Mouse (Mus musculus) forebrain, embryonic 10.5 days (tissue): Measurements from ENCODE around the gene Itga4. TPM values are rescaled to one million over a fixed set of nuclear protein-coding genes. Genes with fewer than 3 reads are reported as not detected.

Experiments used
- DNase-seq: peaks from one replicate; pipeline ENCODE4 v3.0.0-alpha.2; 2017; ENCODE audit warnings: low spot score; ENCODE audit errors: extremely low spot score
- H3K27ac ChIP-seq: fragments of 300-500 bp; sonication (generic); 2 replicates; pipeline ENCODE4 v1.5.1; 2016; ENCODE audit warnings: mild to moderate bottlenecking
- H3K27me3 ChIP-seq: fragments of 300-500 bp; sonication (generic); 2 replicates; pipeline ENCODE4 v1.6.1; 2016; ENCODE audit warnings: mild to moderate bottlenecking; ENCODE audit not compliant: poor library complexity, severe bottlenecking
- H3K36me3 ChIP-seq: fragments of 300-500 bp; sonication (generic); replicated peaks from 2 replicates; pipeline ENCODE4 v1.6.1; 2016; ENCODE audit warnings: mild to moderate bottlenecking, moderate library complexity
- H3K4me1 ChIP-seq: fragments of 300-500 bp; sonication (generic); 2 replicates; pipeline ENCODE4 v1.6.1; 2016
- H3K4me3 ChIP-seq: fragments of 300-500 bp; sonication (generic); 2 replicates; pipeline ENCODE4 v1.5.1; 2016; ENCODE audit warnings: mild to moderate bottlenecking, moderate library complexity
- H3K9me3 ChIP-seq: fragments of 300-500 bp; sonication (generic); 2 replicates; pipeline ENCODE4 v1.6.1; 2016; ENCODE audit warnings: mild to moderate bottlenecking, moderate library complexity
- WGBS: fragments of 180-500 bp; shearing (Covaris S2); methylation state at CpG from one replicate; pipeline ENCODE4 v1.1.7; 2016; 5-methylcytosine and 5-hydroxymethylcytosine counted together
- polyA plus RNA-seq: library from polyadenylated mRNA; unstranded; fragments of >200 nt; fragmentation: Nextera tagmentation; extraction: Ambion mirVana; gene quantifications from 2 replicates; pipeline ENCODE4 v1.2.1, GENCODE M21; 2016

Itga4 gene
- polyA plus RNA-seq, 1 experiment from 2014 or later: 6.4 TPM

GRCm38 (mm10) chr2:79250510-79250909 is 4.7 kb upstream of the Itga4 start:
- H3K4me3 ChIP-seq: no peak overlapping the region
- H3K27ac ChIP-seq: no peak overlapping the region
- peaks cover 17% of the 10 kb centered on the region for H3K4me1 ChIP-seq
- no peak for DNase-seq
- H3K36me3 ChIP-seq: no peaks in the 10 kb centered on the region
- peaks cover 18% of the 10 kb centered on the region for H3K27me3 ChIP-seq
- 28% methylated on average over 1 of the region's 1 CpGs for WGBS
- no peaks in the 10 kb centered on the region for H3K9me3 ChIP-seq

GRCm38 (mm10) chr2:79253754-79254197 is 1.4 kb upstream of the Itga4 start:
- 69% methylated on average over 8 of the region's 8 CpGs for WGBS
- no peak for DNase-seq
- no peak overlapping the region for H3K27ac ChIP-seq
- no peaks in the 10 kb centered on the region for H3K9me3 ChIP-seq
- no peaks in the 10 kb centered on the region for H3K36me3 ChIP-seq
- peaks cover 24% of the 10 kb centered on the region for H3K4me1 ChIP-seq
- H3K4me3 ChIP-seq: no peak overlapping the region
- peaks cover 35% of the 10 kb centered on the region for H3K27me3 ChIP-seq

- peak overlapping the region; percentile 80 for H3K27ac ChIP-seq
- no peaks in the 10 kb centered on the region for H3K36me3 ChIP-seq
- H3K4me1 ChIP-seq: peaks cover 24% of the 10 kb centered on the region
- H3K4me3 ChIP-seq: peak overlapping the region; percentile 68
- H3K9me3 ChIP-seq: no peaks in the 10 kb centered on the region
- DNase-seq: no peak
- 51% methylated on average over 3 of the region's 3 CpGs for WGBS
- peaks cover 35% of the 10 kb centered on the region for H3K27me3 ChIP-seq
Measured at GRCm38 (mm10) chr2:79254588-79255191, 536 bp upstream of the Itga4 start.

DNA sequence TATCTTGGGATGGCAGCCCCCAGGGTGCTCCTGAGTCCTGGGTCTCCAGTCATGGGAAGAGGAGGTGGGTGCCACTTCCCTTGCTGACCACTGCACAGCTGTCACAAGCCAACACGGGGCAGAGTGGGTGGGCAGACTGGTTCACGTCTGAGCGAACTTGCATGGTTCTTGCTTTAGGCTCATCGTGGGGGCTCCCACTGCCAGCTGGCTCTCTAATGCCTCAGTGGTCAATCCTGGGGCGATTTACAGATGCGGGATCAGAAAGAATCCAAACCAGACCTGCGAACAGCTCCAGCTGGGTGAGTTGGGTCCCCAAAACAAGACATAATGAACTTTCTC is 744 bp downstream of the Itga4 start:
- Histone ChIP-seq H3K9me3 (no peaks in the 10 kb centered on the region), H3K4me1 (peaks cover 17% of the 10 kb centered on the region), H3K27me3 (peaks cover 35% of the 10 kb centered on the region), H3K36me3 (no peaks in the 10 kb centered on the region), H3K4me3 (peak overlapping the region; percentile 68), H3K27ac (peak overlapping the region; percentile 80)
- no peak for DNase-seq
- WGBS: 11% methylated on average over 7 of the region's 7 CpGs

- no peaks in the 10 kb centered on the region for H3K9me3 ChIP-seq
- H3K27me3 ChIP-seq: peaks cover 35% of the 10 kb centered on the region
- WGBS: 76% methylated on average over 1 of the region's 1 CpGs
- DNase-seq: no peak
- H3K27ac ChIP-seq: no peak overlapping the region
- no peaks in the 10 kb centered on the region for H3K36me3 ChIP-seq
- H3K4me1 ChIP-seq: peaks cover 17% of the 10 kb centered on the region
- peak overlapping the region; percentile 68 for H3K4me3 ChIP-seq
Measured at GRCm38 (mm10) chr2:79256376-79256775, 1.1 kb downstream of the Itga4 start.

DNA sequence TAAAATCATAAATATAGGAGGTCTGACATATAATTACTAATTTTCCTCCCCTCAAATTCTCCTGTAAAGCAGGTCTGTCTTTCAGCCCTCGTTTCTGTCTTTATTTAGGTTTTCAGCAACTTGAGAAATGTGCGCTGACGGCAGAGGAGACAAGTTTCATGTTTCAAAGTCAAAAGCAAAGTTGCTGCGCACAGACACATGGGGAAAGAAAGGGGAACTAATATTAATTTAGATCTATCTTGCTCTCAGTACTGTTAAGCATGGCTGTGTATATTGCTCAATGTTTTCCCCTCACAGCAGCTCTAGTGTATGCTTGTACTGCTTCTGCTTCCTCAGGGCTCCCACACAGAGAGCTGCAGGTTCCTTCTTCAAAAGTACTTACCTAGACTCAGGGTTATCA is 1.7 kb downstream of the Itga4 start:
- H3K36me3 ChIP-seq: no peaks in the 10 kb centered on the region
- DNase-seq: no peak
- H3K9me3 ChIP-seq: no peaks in the 10 kb centered on the region
- 74% methylated on average over 4 of the region's 4 CpGs for WGBS
- H3K27me3 ChIP-seq: peaks cover 35% of the 10 kb centered on the region
- no peak overlapping the region for H3K27ac ChIP-seq
- no peak overlapping the region for H3K4me3 ChIP-seq
- H3K4me1 ChIP-seq: peaks cover 17% of the 10 kb centered on the region

DNA sequence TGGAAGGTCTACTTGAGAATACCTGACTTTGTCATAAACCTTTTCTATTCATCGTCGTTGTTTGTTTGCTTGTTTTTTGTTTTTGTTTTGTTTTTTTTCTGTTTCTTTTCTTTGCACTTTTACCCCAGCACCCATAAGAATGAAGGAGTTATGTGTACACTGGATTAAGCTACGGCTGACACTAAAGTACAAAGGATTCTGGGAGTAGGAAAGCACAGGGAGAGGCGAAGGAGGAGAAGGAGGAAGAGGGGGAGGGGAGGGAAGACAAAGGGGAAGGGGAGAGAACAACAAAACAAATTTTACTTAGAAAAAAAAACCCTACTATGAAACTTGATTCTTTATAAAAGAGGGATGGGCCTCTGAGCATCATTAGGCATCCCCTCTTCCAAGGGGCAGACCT is 2.2 kb downstream of the Itga4 start:
- Histone ChIP-seq H3K9me3 (no peaks in the 10 kb centered on the region), H3K4me3 (no peak overlapping the region), H3K27me3 (peaks cover 35% of the 10 kb centered on the region), H3K4me1 (peaks cover 17% of the 10 kb centered on the region), H3K27ac (no peak overlapping the region), H3K36me3 (no peaks in the 10 kb centered on the region)
- 74% methylated on average over 4 of the region's 4 CpGs for WGBS
- DNase-seq: no peak

- no peak overlapping the region for H3K4me3 ChIP-seq
- no peaks in the 10 kb centered on the region for H3K9me3 ChIP-seq
- no peak for DNase-seq
- H3K27me3 ChIP-seq: peaks cover 21% of the 10 kb centered on the region
- H3K4me1 ChIP-seq: peaks cover 17% of the 10 kb centered on the region
- no peaks in the 10 kb centered on the region for H3K36me3 ChIP-seq
- 71% methylated on average over 4 of the region's 4 CpGs for WGBS
- H3K27ac ChIP-seq: no peak overlapping the region
Measured at GRCm38 (mm10) chr2:79259326-79259725, 4.1 kb downstream of the Itga4 start.

DNA sequence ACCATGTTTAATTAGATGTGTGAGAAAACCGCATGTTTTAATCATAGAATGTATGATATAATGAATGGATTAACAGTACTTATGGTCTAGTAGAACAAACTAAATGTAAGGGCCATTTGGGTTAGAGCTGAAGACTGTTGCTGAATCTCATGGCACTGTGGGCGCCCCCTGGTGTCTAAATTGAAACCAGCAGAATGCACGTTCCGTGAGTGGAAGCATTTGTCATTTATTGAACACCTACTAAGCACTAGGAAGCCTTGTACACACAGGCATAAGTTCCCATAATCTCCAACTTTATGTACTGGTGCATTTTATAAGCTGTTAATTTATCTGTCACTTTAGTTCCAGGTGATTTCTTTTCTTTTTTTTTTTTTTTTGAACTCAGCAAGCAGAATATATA is 10.4 kb downstream of the Itga4 start:
- WGBS: 40% methylated on average over 4 of the region's 4 CpGs
- DNase-seq: no peak
- Histone ChIP-seq H3K36me3 (no peaks in the 10 kb centered on the region), H3K9me3 (no peaks in the 10 kb centered on the region), H3K4me1 (no peaks in the 10 kb centered on the region), H3K4me3 (no peak overlapping the region), H3K27ac (no peak overlapping the region), H3K27me3 (no peaks in the 10 kb centered on the region)

DNA sequence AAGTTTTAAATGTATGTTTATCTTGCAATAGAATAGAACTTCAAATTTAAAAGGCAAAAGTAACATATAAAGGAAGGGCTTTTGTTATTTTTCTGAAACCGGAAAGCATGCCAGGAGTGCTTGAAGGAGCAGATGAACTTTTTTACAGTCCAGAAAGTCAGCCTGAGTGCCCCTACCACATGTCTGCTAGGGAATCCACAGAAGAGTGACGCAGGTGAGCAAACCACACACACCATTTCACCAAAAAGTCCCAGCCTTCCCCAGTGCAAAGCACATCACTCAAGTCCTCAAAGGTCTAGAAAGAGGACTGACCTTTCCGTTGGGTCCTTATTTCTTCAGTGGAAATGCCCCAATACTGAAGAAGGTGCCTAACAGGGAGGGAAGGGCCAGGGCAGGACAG is 11.3 kb downstream of the Itga4 start:
- whole genome bisulfite sequencing: 83% methylated on average over 3 of the region's 3 CpGs
- Histone ChIP-seq H3K9me3 (no peaks in the 10 kb centered on the region), H3K36me3 (no peaks in the 10 kb centered on the region), H3K27ac (no peak overlapping the region), H3K4me1 (no peaks in the 10 kb centered on the region), H3K4me3 (no peak overlapping the region), H3K27me3 (no peaks in the 10 kb centered on the region)
- DNase-seq: no peak

DNA sequence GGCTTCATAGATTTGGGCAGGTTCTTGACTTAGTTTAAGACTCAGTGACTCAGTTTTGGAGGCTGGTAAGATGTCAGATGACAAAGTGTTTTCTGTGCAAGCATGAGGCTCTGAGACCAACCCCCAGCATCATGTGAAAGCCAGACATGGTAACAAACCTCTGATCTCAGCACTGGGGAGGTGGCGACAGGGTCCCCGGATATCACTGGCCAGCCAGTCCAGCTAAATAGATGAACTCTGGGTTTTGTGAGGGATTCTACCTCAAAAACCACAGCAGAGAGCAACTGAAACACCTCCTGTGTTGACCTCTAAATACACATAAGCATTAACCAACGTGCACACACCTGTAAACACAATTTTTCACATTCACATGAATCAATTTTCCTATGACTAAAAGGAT is 12.0 kb downstream of the Itga4 start:
- no peak for DNase-seq
- 94% methylated on average over 3 of the region's 3 CpGs for WGBS
- no peaks in the 10 kb centered on the region for H3K4me1 ChIP-seq
- H3K36me3 ChIP-seq: no peaks in the 10 kb centered on the region
- H3K27ac ChIP-seq: no peak overlapping the region
- H3K4me3 ChIP-seq: no peak overlapping the region
- no peaks in the 10 kb centered on the region for H3K9me3 ChIP-seq
- no peaks in the 10 kb centered on the region for H3K27me3 ChIP-seq

DNA sequence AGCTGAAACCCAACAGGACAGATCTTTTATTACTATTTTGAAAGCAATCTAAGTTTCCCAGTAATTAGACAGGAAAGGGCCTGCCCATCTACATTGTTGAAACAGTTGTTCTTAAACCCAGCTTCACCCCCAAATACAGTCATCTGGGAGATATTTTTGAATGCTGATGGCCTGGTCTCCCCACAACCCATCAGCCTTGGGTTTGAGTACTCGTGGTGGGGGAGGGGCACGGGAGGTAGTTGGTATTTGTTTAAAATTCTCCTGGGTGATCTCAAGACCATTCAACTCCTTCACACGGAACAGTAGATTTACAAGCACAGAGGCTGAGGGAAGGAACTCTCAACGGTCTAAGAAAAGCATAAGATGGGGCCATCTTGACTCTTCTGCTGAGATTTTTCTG is 13.6 kb downstream of the Itga4 start:
- DNase-seq: no peak
- H3K4me1 ChIP-seq: no peaks in the 10 kb centered on the region
- H3K36me3 ChIP-seq: no peaks in the 10 kb centered on the region
- no peaks in the 10 kb centered on the region for H3K9me3 ChIP-seq
- H3K27ac ChIP-seq: no peak overlapping the region
- H3K4me3 ChIP-seq: no peak overlapping the region
- WGBS: 91% methylated on average over 4 of the region's 4 CpGs
- H3K27me3 ChIP-seq: no peaks in the 10 kb centered on the region

GRCm38 (mm10) chr2:79270034-79270535 is 14.9 kb downstream of the Itga4 start:
- no peak overlapping the region for H3K4me3 ChIP-seq
- H3K4me1 ChIP-seq: no peaks in the 10 kb centered on the region
- H3K9me3 ChIP-seq: no peaks in the 10 kb centered on the region
- no peaks in the 10 kb centered on the region for H3K27me3 ChIP-seq
- H3K27ac ChIP-seq: no peak overlapping the region
- H3K36me3 ChIP-seq: no peaks in the 10 kb centered on the region
- no peak for DNase-seq
- WGBS: 71% methylated on average over 3 of the region's 3 CpGs

- H3K9me3 ChIP-seq: no peaks in the 10 kb centered on the region
- no peaks in the 10 kb centered on the region for H3K36me3 ChIP-seq
- DNase-seq: no peak
- no peak overlapping the region for H3K27ac ChIP-seq
- H3K4me3 ChIP-seq: no peak overlapping the region
- H3K27me3 ChIP-seq: no peaks in the 10 kb centered on the region
- WGBS: 94% methylated on average over 4 of the region's 4 CpGs
- no peaks in the 10 kb centered on the region for H3K4me1 ChIP-seq
Measured at GRCm38 (mm10) chr2:79271838-79272237, 16.6 kb downstream of the Itga4 start.
